Comparison of ENCODE assay signal across 8 mouse cellular contexts in genomic region chr5:99708706-99709105, GRCm38 (mm10). TPM values are rescaled to one million over a fixed set of nuclear protein-coding genes. Genes with fewer than 3 reads are reported as not detected.
A peak's percentile ranks its signal among the peaks of the same experiment; 100 is the strongest.
DNase-seq lines count a peak whose midpoint lies in the region; ATAC-seq and TF ChIP-seq lines count a peak whose summit lies in the region.

No protein-coding gene starts in this region.

- no peak overlapping the region for H3K9ac ChIP-seq in forebrain, embryonic 13.5 days

- no peaks in the 10 kb centered on the region for H3K36me3 ChIP-seq in forebrain, embryonic 13.5 days (ENCODE audit: poor library complexity, severe bottlenecking)

- 0 out of 2 replicates have a peak, but pooled peaks cover 3% of the 10 kb centered on the region for H3K27me3 ChIP-seq in forebrain, embryonic 13.5 days

- no peak overlapping the region for H3K4me2 ChIP-seq in forebrain, embryonic 13.5 days

- TF ChIP-seq CTCF in lung, adult 2 months (IDR thresholded peaks at IDR 0.05; ENCODE audit: insufficient read depth, low read length), result peak; percentile 37

- DNase-seq in frontal cortex, postnatal 10 days (ENCODE audit: low spot score in 2 of 2), result no peak
- DNase-seq in lung, adult 2 months, result no peak
- no peak for DNase-seq in lung, postnatal 4 days
- peak; percentile 12 for DNase-seq in c-Kit-positive CD71-positive TER-119-positive erythroid progenitor cells, embryonic 14.5 days (ENCODE audit: low spot score)
- peak; percentile 10 for DNase-seq in lung, postnatal 25 days (ENCODE audit: low spot score)
- DNase-seq in urinary bladder, postnatal 4 days (ENCODE audit: low spot score in 2 of 2), result no peak

- ATAC-seq in frontal cortex, adult (ENCODE audit: low TSS enrichment), result peak; percentile 92
- ATAC-seq in forebrain, embryonic 13.5 days, result no peak

- no peak for TF ChIP-seq POLR2A in lung, adult 2 months (IDR thresholded peaks at IDR 0.05; ENCODE audit: borderline replicate concordance, extremely low read depth, low read depth, low read length)

- no peaks in the 10 kb centered on the region for H3K9me3 ChIP-seq in forebrain, embryonic 13.5 days (replicated peaks)

- H3K4me1 ChIP-seq in lung, adult 2 months (ENCODE audit: control insufficient read depth, insufficient read depth, low read length), result no peaks in the 10 kb centered on the region
- H3K4me1 ChIP-seq in forebrain, embryonic 13.5 days, result no peaks in the 10 kb centered on the region

- WGBS in lung, adult 2 months, result 38% methylated on average over 6 of the region's 6 CpGs
- 48% methylated on average over 6 of the region's 6 CpGs for WGBS in forebrain, embryonic 13.5 days

- no peak overlapping the region for H3K27ac ChIP-seq in forebrain, embryonic 13.5 days

- H3K4me3 ChIP-seq in lung, adult 2 months (replicated peaks; ENCODE audit: extremely low read depth, low read depth, low read length), result no peak overlapping the region
- H3K4me3 ChIP-seq in forebrain, embryonic 13.5 days, result no peak overlapping the region

RNA-seq across cellular contexts. Expression of gene Rasgef1b, which starts 20.2 kb away (rescaled TPM):
- 13.5 and 13.7 TPM in 2 replicates for polyA plus RNA-seq in lung, adult 2 months (2012; rRNA removed)
- polyA plus RNA-seq in forebrain, embryonic 13.5 days (2015; fragmentation: Nextera tagmentation; extraction: Ambion mirVana), result 62.1 and 81.3 TPM in 2 replicates

Comparison
In these comparisons a context has a peak if more than half of its experiments do, and no peak if none do; other contexts are left out.
1. DNase-seq: peak in c-Kit-positive CD71-positive TER-119-positive erythroid progenitor cells, embryonic 14.5 days (single experiment) and lung, postnatal 25 days (single experiment); none in frontal cortex, postnatal 10 days (0 of 2), lung, adult 2 months (single experiment), lung, postnatal 4 days (0 of 2) and urinary bladder, postnatal 4 days (0 of 2).